Mouse (Mus musculus) heart, embryonic 13.5 days (tissue): ENCODE measurements around the gene Plpp3. TPM values are rescaled to one million over a fixed set of nuclear protein-coding genes. Genes with fewer than 3 reads are reported as not detected.

Experiments
- ATAC-seq: fragments of 200-750 bp; cut with Nextera tagmentation; 2 replicates; pipeline ENCODE4 v1.8.0; 2017; ENCODE audit warnings: moderate TSS enrichment; ENCODE audit not compliant: insufficient number of reproducible peaks, low FRiP score, low TSS enrichment; ENCODE audit errors: extremely low read depth
- H3K27ac ChIP-seq: fragments of 300-500 bp; sonication (generic); replicated peaks from 2 replicates; pipeline ENCODE4 v1.5.1; 2015; ENCODE audit warnings: moderate library complexity, mild to moderate bottlenecking, inconsistent platforms
- H3K27me3 ChIP-seq: fragments of 300-500 bp; sonication (generic); replicated peaks from 2 replicates; pipeline ENCODE4 v1.6.1; 2015; ENCODE audit warnings: mild to moderate bottlenecking, inconsistent platforms
- H3K36me3 ChIP-seq: fragments of 300-500 bp; sonication (generic); 2 replicates; pipeline ENCODE4 v1.6.1; 2015; ENCODE audit warnings: mild to moderate bottlenecking, inconsistent platforms
- H3K4me1 ChIP-seq: fragments of 300-500 bp; sonication (generic); 2 replicates; pipeline ENCODE4 v1.6.1; 2015; ENCODE audit warnings: inconsistent platforms
- H3K4me2 ChIP-seq: fragments of 300-500 bp; sonication (generic); 2 replicates; pipeline ENCODE4 v1.6.1; 2015; ENCODE audit warnings: inconsistent platforms, mild to moderate bottlenecking, moderate library complexity
- H3K4me3 ChIP-seq: fragments of 300-500 bp; sonication (generic); 2 replicates; pipeline ENCODE4 v1.5.1; 2015; ENCODE audit warnings: moderate library complexity, mild to moderate bottlenecking, inconsistent platforms
- H3K9ac ChIP-seq: fragments of 300-500 bp; sonication (generic); 2 replicates; pipeline ENCODE4 v1.6.1; 2015; ENCODE audit warnings: inconsistent platforms, mild to moderate bottlenecking, moderate library complexity
- H3K9me3 ChIP-seq: fragments of 300-500 bp; sonication (generic); 2 replicates; pipeline ENCODE4 v1.6.1; 2016; ENCODE audit warnings: inconsistent platforms
- WGBS: fragments of 180-500 bp; shearing (Covaris S2); methylation state at CpG from one replicate; pipeline ENCODE4 v1.1.7; 2015; ENCODE audit warnings: mixed read lengths; 5-methylcytosine and 5-hydroxymethylcytosine counted together
- polyA plus RNA-seq: library from polyadenylated mRNA; unstranded; fragments of >200 nt; fragmentation: Nextera tagmentation; extraction: Ambion mirVana; gene quantifications from 2 replicates; pipeline ENCODE4 v1.2.1, GENCODE M21; 2015

The Plpp3 gene
- 30.9 and 31.2 TPM in 2 replicates for polyA plus RNA-seq

- no peaks in the 10 kb centered on the region for H3K9me3 ChIP-seq
- under 1% methylated on average over 75 of the region's 77 CpGs for WGBS
- peak within 1 kb of the TSS; percentile 84 for H3K4me2 ChIP-seq
- H3K4me3 ChIP-seq: peak within 1 kb of the TSS; percentile 91
- peak; percentile 59; the same call in 1 of the 2 replicates for ATAC-seq
- peaks cover 17% of the 10 kb centered on the region for H3K36me3 ChIP-seq
- peak within 1 kb of the TSS; percentile 88 for H3K9ac ChIP-seq
- peak within 1 kb of the TSS; percentile 91 for H3K27ac ChIP-seq
- H3K27me3 ChIP-seq: peaks cover 7% of the 10 kb centered on the region
- peaks cover 17% of the 10 kb centered on the region for H3K4me1 ChIP-seq
Measured at GRCm38 (mm10) chr4:105157276-105158168, at the start of gene Plpp3. TSS of gene Plpp3 (plus strand) at chr4:105157347.

DNA sequence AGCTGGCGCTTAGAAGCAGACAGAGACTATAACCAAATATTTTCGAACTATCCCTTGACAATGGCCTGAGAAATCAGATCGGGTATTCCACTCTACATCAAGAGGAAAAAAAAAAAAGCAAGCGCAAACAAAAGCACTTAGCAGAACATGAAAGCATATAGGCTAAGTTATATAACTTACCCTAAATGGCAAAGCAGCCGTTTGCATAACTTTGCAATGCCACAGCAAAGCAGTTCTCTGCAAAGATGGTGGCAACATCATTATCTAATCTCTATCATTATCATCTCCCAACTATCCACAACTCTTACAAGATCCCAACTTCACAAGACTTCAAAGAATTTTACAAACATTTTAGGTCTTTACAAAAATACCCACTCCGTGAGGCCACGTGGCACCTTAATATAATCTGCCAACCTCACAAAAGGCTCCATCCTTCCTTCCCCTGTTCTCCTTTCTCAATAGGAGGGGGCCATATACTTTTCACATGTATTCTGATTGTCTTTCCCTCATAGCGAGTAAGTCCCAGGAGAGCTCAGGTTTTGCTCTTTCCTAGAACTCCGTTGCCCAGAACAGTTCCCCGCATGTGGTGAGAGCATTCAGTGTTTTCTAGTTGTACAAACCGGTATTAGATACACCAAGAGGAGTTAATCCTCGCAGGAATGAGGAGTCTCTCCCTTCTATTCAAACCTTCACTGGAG is 49.1 kb upstream of the Plpp3 start:
- H3K9me3 ChIP-seq: no peaks in the 10 kb centered on the region
- H3K9ac ChIP-seq: peak overlapping the region; percentile 97
- H3K4me3 ChIP-seq: peak overlapping the region; percentile 85
- H3K4me2 ChIP-seq: peak overlapping the region; percentile 86
- peaks cover 5% of the 10 kb centered on the region; the same call in 1 of the 2 replicates for H3K27me3 ChIP-seq
- no peaks in the 10 kb centered on the region for H3K36me3 ChIP-seq
- peaks cover 34% of the 10 kb centered on the region for H3K4me1 ChIP-seq
- 38% methylated on average over 12 of the region's 12 CpGs for WGBS
- no peak for ATAC-seq
- peak overlapping the region; percentile 96 for H3K27ac ChIP-seq

DNA sequence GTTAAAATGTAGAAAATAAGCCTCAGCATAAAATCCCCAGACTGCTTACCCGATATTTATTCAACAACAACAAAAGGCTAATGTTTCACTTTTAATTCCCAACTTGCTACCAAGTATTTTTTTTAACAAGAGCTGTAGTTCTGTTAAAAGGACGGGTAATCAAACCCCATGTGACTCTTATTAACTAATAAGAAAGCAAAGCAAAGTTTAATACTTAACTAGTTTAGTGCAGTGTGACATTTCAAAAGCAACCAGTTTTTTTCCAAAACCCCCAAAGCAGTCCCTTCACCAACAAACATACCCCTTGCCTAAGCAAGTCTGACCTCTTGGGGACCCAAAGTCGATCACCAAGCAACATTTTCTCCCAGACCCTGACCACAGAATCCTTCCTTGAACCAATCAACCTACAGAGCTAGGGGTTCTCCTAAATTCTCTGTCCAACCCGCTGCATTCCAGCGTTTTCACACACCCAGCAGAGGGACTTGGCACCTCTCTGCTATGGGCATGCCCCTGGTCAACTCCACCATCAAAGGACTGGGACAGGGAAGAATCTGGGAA is 48.4 kb upstream of the Plpp3 start:
- no peak; the same call in 1 of the 2 replicates for ATAC-seq
- H3K4me3 ChIP-seq: peak overlapping the region; percentile 85
- H3K4me1 ChIP-seq: peaks cover 34% of the 10 kb centered on the region
- H3K4me2 ChIP-seq: peak overlapping the region; percentile 86
- peak overlapping the region; percentile 97 for H3K9ac ChIP-seq
- 18% methylated on average over 5 of the region's 5 CpGs for WGBS
- H3K36me3 ChIP-seq: no peaks in the 10 kb centered on the region
- peaks cover 5% of the 10 kb centered on the region; the same call in 1 of the 2 replicates for H3K27me3 ChIP-seq
- peak overlapping the region; percentile 96 for H3K27ac ChIP-seq
- H3K9me3 ChIP-seq: no peaks in the 10 kb centered on the region

GRCm38 (mm10) chr4:105109199-105109989 is 47.8 kb upstream of the Plpp3 start, which contains the start of gene Prkaa2:
TSS of gene Prkaa2 (minus strand) at chr4:105109890.
- Histone ChIP-seq H3K27ac (peak within 1 kb of the TSS; percentile 96), H3K36me3 (no peaks in the 10 kb centered on the region), H3K9ac (peak within 1 kb of the TSS; percentile 97), H3K9me3 (no peaks in the 10 kb centered on the region), H3K27me3 (peaks cover 5% of the 10 kb centered on the region; the same call in 1 of the 2 replicates), H3K4me1 (peaks cover 33% of the 10 kb centered on the region), H3K4me2 (peak within 1 kb of the TSS; percentile 86), H3K4me3 (peak within 1 kb of the TSS; percentile 85)
- under 1% methylated on average over 72 of the region's 80 CpGs for WGBS
- peak; percentile 77; the same call in 1 of the 2 replicates for ATAC-seq

DNA sequence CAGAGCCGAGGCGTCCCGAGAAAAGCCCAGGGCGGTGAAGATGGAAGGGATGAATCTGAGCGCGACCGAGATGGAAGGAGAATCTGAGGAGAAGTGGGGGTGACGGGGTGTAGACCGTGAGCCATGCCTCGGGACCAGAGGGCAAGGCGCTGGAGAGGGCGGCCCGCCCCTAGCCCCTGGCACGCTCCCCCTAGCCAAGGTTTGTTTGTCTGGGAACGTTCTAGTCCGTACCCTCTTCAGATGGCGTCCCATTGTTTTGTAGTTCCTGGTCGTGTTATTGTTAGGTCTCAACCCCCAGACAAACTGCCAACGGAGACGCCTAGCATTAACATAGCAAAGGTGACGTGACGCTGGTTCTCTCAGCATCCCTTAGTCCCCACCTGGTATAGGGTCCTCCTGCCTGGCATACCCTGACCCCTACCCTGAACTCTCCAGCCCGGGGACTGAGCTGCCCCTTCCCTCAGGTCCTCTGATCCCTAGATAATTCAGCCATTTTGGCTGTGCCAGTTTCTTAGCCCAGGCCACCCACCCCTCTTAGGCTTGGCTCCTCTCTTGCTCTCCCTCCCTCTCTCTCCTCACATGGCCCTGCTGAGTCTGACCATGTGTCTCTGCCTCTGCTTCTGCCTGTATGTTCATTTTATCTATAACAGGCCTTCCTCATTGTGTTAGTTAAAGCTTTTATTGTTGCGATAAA is 47.0 kb upstream of the Plpp3 start:
- peak overlapping the region; percentile 85 for H3K4me3 ChIP-seq
- H3K9ac ChIP-seq: peak overlapping the region; percentile 97
- 0 out of 2 replicates have a peak, but pooled peaks have one; percentile 47 for ATAC-seq
- 3% methylated on average over 24 of the region's 24 CpGs for WGBS
- peaks cover 26% of the 10 kb centered on the region for H3K4me1 ChIP-seq
- peak overlapping the region; percentile 86 for H3K4me2 ChIP-seq
- no peaks in the 10 kb centered on the region for H3K36me3 ChIP-seq
- no peaks in the 10 kb centered on the region for H3K9me3 ChIP-seq
- H3K27ac ChIP-seq: peak overlapping the region; percentile 96
- H3K27me3 ChIP-seq: peaks cover 5% of the 10 kb centered on the region; the same call in 1 of the 2 replicates

GRCm38 (mm10) chr4:105110684-105111035 is 46.5 kb upstream of the Plpp3 start:
- peaks cover 5% of the 10 kb centered on the region; the same call in 1 of the 2 replicates for H3K27me3 ChIP-seq
- no peaks in the 10 kb centered on the region for H3K9me3 ChIP-seq
- peaks cover 22% of the 10 kb centered on the region for H3K4me1 ChIP-seq
- H3K4me2 ChIP-seq: peak overlapping the region; percentile 86
- ATAC-seq: no peak
- peak overlapping the region; percentile 96 for H3K27ac ChIP-seq
- peak overlapping the region; percentile 97 for H3K9ac ChIP-seq
- WGBS: 62% methylated on average over 4 of the region's 4 CpGs
- peak overlapping the region; percentile 85 for H3K4me3 ChIP-seq
- H3K36me3 ChIP-seq: no peaks in the 10 kb centered on the region

DNA sequence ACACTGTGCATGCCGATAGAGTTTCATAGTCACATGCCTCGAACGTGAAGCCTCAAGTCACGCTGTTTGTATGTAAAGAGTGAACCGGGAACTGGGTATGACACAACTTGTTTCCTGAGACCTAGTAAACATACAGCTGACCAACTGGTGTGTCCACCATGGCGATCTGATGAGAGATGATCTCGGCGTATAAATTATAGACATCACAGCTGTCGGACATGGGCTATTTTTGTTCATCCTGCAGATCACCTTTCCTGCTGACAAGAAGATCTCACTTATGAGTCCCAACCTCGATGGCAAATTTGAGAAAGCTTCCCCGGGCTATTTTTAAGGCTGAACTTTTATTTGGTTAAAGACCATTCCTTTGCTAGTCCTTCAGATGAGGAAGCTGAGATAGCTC is 45.4 kb upstream of the Plpp3 start:
- Histone ChIP-seq H3K4me2 (no peak overlapping the region), H3K4me3 (no peak overlapping the region), H3K9ac (no peak overlapping the region), H3K9me3 (no peaks in the 10 kb centered on the region), H3K27me3 (peaks cover 5% of the 10 kb centered on the region; the same call in 1 of the 2 replicates), H3K4me1 (peaks cover 16% of the 10 kb centered on the region), H3K36me3 (no peaks in the 10 kb centered on the region), H3K27ac (no peak overlapping the region)
- WGBS: 79% methylated on average over 11 of the region's 11 CpGs
- no peak for ATAC-seq

DNA sequence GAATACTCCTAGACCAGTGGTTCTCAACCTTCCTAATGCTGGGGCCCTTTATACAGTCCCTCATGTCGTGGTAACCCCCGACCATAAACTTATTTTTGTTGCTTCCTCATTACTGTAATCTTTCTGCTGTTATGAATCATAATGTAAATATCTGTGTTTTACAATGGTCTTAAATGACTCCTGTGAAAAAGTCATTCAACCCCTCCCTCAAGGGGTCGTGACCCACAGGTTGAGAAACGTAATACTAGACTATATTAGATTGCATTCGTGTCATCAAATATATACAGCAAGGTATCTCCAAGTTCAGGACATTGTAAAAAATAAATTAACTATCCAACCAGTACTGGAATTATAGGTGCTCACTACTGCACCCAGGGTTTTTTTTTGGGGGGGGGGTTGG is 44.1 kb upstream of the Plpp3 start:
- Histone ChIP-seq H3K9me3 (no peaks in the 10 kb centered on the region), H3K4me3 (no peak overlapping the region), H3K36me3 (no peaks in the 10 kb centered on the region), H3K4me1 (peaks cover 15% of the 10 kb centered on the region), H3K9ac (no peak overlapping the region), H3K27ac (no peak overlapping the region), H3K27me3 (peaks cover 5% of the 10 kb centered on the region; the same call in 1 of the 2 replicates), H3K4me2 (no peak overlapping the region)
- ATAC-seq: no peak
- WGBS: 83% methylated on average over 5 of the region's 5 CpGs

- no peak overlapping the region for H3K4me3 ChIP-seq
- H3K9ac ChIP-seq: no peak overlapping the region
- peaks cover 5% of the 10 kb centered on the region; the same call in 1 of the 2 replicates for H3K27me3 ChIP-seq
- no peak overlapping the region for H3K27ac ChIP-seq
- no peaks in the 10 kb centered on the region for H3K9me3 ChIP-seq
- 77% methylated on average over 3 of the region's 3 CpGs for WGBS
- no peak overlapping the region for H3K4me2 ChIP-seq
- H3K4me1 ChIP-seq: peaks cover 19% of the 10 kb centered on the region
- no peaks in the 10 kb centered on the region for H3K36me3 ChIP-seq
- ATAC-seq: no peak
Measured at GRCm38 (mm10) chr4:105113468-105113867, 43.7 kb upstream of the Plpp3 start.

DNA sequence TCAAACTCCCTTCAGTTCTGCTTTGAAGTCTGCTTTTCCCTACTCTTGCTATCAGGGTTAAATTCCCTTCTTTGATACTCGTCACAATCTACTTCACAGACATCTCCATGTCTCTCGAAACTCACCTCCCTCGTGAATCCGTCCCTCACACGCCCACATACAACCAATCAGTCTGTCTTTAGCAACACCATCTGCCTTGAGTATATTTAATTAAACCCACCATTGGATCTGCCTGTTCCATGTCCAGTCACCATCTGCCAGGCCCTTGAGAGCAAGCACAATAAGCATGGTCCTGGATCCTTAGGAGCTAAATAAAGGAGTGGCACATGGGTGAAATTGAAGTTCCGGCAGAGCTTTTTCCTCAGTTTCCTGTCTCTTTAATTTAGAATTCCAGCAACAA is 36.1 kb upstream of the Plpp3 start:
- no peaks in the 10 kb centered on the region for H3K36me3 ChIP-seq
- no peak overlapping the region for H3K4me2 ChIP-seq
- no peak overlapping the region for H3K27ac ChIP-seq
- H3K27me3 ChIP-seq: no peaks in the 10 kb centered on the region
- no peak overlapping the region for H3K4me3 ChIP-seq
- no peak for ATAC-seq
- H3K4me1 ChIP-seq: peaks cover 23% of the 10 kb centered on the region
- WGBS: 73% methylated on average over 6 of the region's 6 CpGs
- no peaks in the 10 kb centered on the region for H3K9me3 ChIP-seq
- no peak overlapping the region for H3K9ac ChIP-seq
